Mouse (Mus musculus) embryonic fibroblast, embryonic 13.5 days (primary cell): ENCODE results near the gene Rnf217. TPM values are rescaled to one million over a fixed set of nuclear protein-coding genes. Genes with fewer than 3 reads are reported as not detected.
A peak's percentile ranks its signal among the peaks of the same experiment; 100 is the strongest.

Experiments used
- H3K27ac ChIP-seq: 2 replicates; pipeline ENCODE4 v1.5.1; 2012; ENCODE audit warnings: low read length, control low read depth, inconsistent platforms; ENCODE audit not compliant: insufficient read depth
- H3K4me1 ChIP-seq: 2 replicates; pipeline ENCODE4 v1.6.1; 2011; ENCODE audit warnings: low read length; ENCODE audit not compliant: control insufficient read depth, insufficient read depth
- H3K4me3 ChIP-seq: 2 replicates; pipeline ENCODE4 v1.5.1; 2011; ENCODE audit warnings: mild to moderate bottlenecking, control low read depth, low read length; ENCODE audit not compliant: insufficient read depth
- CTCF ChIP-seq: IDR thresholded peaks from 2 replicates; pipeline ENCODE4 v1.5.1; 2011; ENCODE audit warnings: mild to moderate bottlenecking, control low read depth, low read length, moderate library complexity, borderline replicate concordance; ENCODE audit not compliant: insufficient read depth
- POLR2A ChIP-seq: IDR thresholded peaks from 2 replicates; pipeline ENCODE4 v1.6.1; 2011; ENCODE audit warnings: low read depth, mild to moderate bottlenecking, control low read depth, low read length, moderate library complexity
- polyA plus RNA-seq: library from polyadenylated mRNA; stranded (reverse); fragments of >200 nt; gene quantifications from 2 replicates; pipeline ENCODE4 v1.2.4, GENCODE M21; 2011; ENCODE audit warnings: low read depth; ENCODE audit not compliant: missing spikeins, insufficient read length

The Rnf217 gene
- polyA plus RNA-seq, result 6.9 and 7.2 TPM in 2 replicates

DNA sequence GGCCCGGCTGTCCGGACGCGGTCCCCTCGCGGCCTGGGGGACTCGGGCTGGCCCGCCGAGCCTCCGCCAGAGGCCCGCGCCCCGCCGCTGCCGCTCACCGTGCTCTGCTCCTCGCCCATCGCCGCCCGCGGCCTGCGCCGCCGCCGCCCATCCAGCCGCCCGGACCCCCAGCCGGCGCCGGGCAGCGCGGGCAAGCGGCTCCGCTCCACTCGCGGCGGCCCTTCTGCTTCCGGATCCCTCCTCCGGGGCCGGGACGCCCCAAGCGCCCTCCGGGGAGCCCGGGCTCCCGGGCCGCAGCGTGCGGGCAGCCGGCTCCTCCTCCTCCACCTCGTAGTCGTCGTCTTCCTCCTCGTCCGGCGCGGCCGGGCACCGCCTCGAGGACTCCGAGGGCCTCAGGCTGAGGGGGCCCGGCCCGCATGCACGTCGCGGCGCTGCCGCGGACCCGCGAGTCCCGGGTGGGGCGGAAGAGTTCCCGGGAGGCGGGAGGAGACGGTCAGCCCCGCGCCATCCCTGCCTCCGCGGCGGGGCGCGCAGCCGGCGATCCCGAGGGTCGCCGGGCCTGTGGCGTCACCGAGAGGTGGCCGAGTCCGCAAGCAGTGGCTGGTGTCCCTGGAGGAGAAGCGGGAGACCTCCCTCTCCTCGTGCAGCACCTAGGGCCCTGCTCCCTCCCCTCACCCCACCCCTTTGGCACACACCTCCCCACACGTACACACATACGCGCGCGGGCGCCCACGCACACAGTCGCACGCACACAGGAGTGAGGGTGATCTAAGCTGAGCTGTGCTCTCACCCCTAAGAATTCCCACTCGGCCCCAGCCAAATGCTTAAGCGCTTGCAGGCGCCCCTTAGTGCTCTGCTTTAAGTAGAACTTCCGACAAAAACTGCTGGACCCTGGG lies at the start of gene Rnf217:
Gene Rnf217 (minus strand): TSS at position 119 of the 896 bp plus-strand sequence.
- Histone ChIP-seq H3K4me3 (peak within 1 kb of the TSS; percentile 91), H3K4me1 (peaks cover 7% of the 10 kb centered on the region; the same call in 1 of the 2 replicates)
- TF ChIP-seq CTCF, result no peak
- TF ChIP-seq POLR2A, result peak; percentile 87

DNA sequence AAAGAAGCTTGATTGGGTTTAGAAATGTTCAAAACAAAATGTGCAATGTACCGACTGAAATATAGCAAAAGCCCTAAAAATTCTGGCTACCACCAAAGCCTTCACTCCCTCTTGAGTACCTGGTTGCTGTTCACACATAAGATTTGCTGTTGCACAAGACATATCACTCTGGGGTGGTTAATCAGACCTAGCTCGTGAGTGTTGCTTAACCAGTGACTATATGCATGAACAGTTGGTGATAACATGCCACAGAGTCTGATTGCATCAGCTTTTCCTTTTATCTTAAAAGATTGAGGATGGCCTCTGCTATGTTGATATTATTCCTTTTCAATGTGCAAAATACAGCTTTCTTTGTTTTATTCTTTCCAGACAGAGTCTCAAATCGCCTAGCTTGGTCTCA lies 38.3 kb upstream of the Rnf217 start:
- no peak overlapping the region for H3K4me3 ChIP-seq
- H3K27ac ChIP-seq, result no peak overlapping the region
- H3K4me1 ChIP-seq, result no peaks in the 10 kb centered on the region
- no peak for TF ChIP-seq POLR2A
- no peak for TF ChIP-seq CTCF

More for the DNA sequence above, at the start of gene Rnf217:
- H3K27ac ChIP-seq, result peak within 1 kb of the TSS; percentile 78

DNA sequence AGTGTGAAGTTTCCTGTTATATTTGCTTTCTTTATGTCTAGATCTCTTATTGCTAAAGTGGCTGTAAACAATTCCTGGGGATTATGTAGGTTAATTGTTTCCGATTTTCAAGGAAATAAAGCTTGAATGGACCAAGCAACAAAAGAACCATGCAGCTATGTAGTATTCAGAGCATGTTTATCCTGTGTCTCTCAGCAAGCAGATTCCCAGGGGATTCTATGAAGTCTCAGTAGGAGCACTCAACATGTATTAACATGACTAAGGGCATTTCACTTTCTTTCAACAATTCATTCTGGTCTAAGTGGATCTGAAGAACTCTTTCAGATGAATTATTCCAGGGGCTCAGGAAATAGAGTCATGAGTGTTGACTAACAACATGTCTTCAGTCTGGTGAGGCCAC lies 37.1 kb upstream of the Rnf217 start:
- no peak overlapping the region for H3K27ac ChIP-seq
- no peaks in the 10 kb centered on the region for H3K4me1 ChIP-seq
- H3K4me3 ChIP-seq, result no peak overlapping the region
- TF ChIP-seq POLR2A (no peak), CTCF (no peak)

DNA sequence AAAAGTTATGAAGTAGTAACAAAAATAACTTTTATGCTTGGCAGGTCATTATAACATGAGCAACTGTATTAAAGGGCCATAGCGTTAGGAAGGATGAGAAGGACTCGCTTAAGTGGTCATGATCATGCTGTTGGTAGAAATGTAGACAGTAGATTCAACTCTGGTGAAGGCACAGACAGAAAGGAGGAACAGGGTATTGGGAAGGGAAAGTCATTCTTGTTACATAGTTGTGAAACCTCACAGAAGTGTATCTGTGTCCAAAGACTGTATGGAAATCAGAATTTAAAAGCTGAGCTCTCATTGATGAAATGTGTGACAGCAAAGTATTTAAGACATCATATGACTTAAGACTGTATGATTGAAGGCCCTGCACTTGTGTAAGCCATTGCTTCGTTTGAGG lies 26.1 kb upstream of the Rnf217 start:
- Histone ChIP-seq H3K27ac (no peak overlapping the region), H3K4me1 (no peaks in the 10 kb centered on the region), H3K4me3 (no peak overlapping the region)
- TF ChIP-seq CTCF, result no peak

DNA sequence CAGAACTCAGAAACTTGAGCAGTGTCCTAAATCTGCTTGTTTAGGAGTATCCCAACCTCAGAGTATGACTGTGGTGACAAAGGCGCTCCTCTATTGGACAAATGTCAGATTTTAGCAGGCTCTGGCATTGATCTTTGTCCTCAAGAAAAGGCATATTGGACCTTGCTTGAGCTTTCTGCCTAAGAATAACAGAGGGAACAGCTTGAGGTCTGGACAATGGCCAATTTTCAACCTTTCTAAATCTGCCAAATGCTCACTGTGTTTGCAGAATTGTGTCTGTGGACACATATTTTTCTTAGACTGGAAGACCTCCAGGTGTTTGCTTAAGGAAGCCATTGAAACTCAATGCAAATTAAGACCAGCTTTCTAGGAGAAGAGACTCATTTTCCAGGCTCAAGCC lies 23.0 kb upstream of the Rnf217 start:
- H3K27ac ChIP-seq, result no peak overlapping the region
- TF ChIP-seq POLR2A, result no peak
- no peak for TF ChIP-seq CTCF
- no peak overlapping the region for H3K4me3 ChIP-seq
- H3K4me1 ChIP-seq, result no peaks in the 10 kb centered on the region

DNA sequence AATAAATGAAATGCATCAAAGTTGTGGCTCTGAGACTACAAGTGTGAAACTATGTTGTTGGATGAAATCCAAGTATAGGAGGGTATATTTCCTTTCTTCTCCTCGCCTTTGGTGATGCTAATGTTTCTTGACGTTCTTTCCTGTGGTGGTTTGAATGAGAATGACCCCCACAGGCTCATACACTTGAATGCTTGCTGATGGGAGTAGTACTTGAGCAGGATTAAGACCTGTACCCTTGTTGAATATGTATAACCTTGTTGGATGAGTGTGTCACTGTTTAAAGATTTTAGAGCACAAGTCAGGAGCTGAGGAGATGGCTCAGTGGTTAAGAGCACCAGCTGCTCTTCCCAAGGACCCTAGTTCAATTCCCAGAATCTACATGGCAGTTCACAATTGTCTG lies 6.4 kb upstream of the Rnf217 start:
- Histone ChIP-seq H3K4me3 (no peak overlapping the region), H3K27ac (no peak overlapping the region), H3K4me1 (no peaks in the 10 kb centered on the region)
- TF ChIP-seq POLR2A (no peak), CTCF (no peak)

DNA sequence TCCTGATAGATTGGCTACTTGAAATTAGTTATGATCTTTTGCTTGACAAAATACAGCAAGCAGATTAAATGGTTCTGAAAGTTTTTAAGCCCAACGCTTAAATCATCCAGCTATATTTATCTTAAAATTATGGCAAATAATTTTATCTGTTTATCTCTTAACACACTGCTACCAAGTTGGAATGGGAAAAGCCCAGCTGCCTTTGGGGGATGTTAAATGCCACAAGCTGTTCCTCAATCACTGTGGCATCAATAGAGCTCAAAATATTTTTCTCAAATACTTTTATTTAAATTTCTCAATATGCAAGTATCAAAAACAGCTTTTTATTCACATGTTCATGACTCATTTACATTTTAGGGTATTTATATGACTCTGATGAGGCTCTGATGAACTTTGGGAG lies 5.1 kb upstream of the Rnf217 start:
- Histone ChIP-seq H3K4me1 (no peaks in the 10 kb centered on the region), H3K27ac (no peak overlapping the region), H3K4me3 (no peak overlapping the region)
- TF ChIP-seq POLR2A, result no peak
- no peak for TF ChIP-seq CTCF

DNA sequence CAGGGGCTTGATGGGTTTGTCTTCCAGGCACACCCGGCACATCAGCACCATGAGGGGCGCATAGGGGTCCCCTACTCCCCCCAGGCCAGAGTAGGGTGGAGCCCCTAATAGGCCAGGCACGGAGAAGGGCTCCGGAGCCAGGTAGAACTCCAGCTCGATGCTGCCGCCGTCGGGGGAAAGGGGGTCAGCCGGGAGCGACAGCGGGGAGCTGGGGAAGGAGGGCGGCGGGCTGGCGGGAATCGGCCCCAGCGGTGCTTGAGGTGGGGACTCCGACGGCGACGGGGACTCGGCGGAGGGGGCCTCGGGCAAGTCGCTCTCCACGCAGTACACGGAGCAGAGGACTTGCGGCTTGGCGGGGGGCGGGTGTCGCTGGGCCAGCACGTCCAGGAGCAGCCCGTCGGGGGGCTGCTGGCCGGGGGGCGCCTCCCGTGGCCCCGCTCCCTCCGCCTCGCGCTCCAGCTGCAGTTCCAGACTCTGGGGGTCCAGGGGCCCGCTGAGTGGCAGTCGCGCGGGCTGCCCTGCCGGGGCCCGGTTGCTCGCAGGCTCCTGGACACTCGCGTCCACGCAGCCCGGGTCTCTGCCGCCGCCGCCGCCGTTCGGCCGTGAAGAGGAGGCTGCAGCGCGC lies 431 bp downstream of the Rnf217 start:
- peaks cover 7% of the 10 kb centered on the region; the same call in 1 of the 2 replicates for H3K4me1 ChIP-seq
- H3K27ac ChIP-seq, result peak overlapping the region; percentile 78; the same call in 1 of the 2 replicates
- H3K4me3 ChIP-seq, result peak overlapping the region; percentile 91
- TF ChIP-seq CTCF, result no peak
- no peak for TF ChIP-seq POLR2A

DNA sequence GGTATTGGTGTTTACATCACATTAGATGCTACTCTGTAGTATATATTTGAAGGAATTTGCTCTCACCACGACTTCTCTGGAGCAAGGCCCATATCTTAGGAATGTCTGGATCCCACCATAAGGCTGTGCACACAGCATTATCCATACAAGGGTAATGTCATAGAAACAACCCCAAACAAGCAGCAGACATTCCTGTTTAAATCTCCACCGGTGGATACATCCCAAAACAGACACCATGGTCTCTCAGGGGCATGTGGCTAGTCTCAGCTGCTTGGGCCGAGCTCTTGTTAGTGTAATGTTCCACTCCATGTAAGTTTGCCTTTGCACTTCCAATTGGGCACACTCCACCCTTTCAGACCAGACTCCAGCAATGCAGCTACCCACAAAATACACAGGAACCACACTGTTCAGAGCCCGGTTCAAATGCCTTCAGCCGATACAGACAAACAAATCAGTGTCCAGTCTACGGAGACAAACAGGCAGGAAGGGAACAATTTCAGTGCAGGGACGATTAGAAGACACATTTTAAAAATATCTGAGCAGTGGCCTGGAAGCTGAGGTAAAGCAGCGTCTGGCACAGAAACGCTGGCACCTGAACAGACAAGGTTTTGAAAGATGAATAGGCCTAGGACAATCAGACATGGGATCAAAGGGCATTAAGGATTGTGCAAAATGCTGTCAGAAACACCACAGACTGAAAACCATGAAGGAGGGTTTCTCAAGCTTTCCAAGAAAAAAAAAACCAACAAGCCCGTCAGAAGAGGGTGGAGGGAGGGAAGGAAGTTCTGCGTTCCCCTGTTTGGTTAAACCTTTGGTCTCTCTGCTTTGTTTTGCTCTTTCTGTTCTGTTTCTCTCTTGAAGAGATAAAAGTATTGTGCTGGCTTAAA lies 1.8 kb downstream of the Rnf217 start:
- Histone ChIP-seq H3K27ac (peak overlapping the region; percentile 59), H3K4me1 (peaks cover 7% of the 10 kb centered on the region; the same call in 1 of the 2 replicates), H3K4me3 (peak overlapping the region; percentile 91)
- no peak for TF ChIP-seq CTCF
- TF ChIP-seq POLR2A, result no peak
